Mouse (Mus musculus) G1E (cell line): ENCODE measurements around the gene Ilf2.

Experiments
- CTCF ChIP-seq: IDR thresholded peaks from 2 replicates; pipeline ENCODE4 v1.5.1; 2012; ENCODE audit warnings: low read depth, low read length, inconsistent platforms, mixed read lengths
- GATA1 ChIP-seq: IDR thresholded peaks from 2 replicates; pipeline ENCODE4 v1.6.1; 2012; ENCODE audit warnings: borderline replicate concordance, low read length, inconsistent platforms, mixed read lengths
- GATA2 ChIP-seq: IDR thresholded peaks from 2 replicates; pipeline ENCODE4 v1.6.1; 2012; ENCODE audit warnings: low read depth, low read length, inconsistent platforms, borderline replicate concordance
- POLR2AphosphoS5 ChIP-seq: IDR thresholded peaks from 2 replicates; pipeline ENCODE4 v1.6.1; 2012; ENCODE audit warnings: low read depth, low read length, inconsistent platforms; ENCODE audit not compliant: insufficient replicate concordance
- TAL1 ChIP-seq: conservative IDR thresholded peaks from 2 replicates; pipeline ENCODE4 v1.6.1; 2012; ENCODE audit warnings: low read depth, low read length, inconsistent platforms, mixed read lengths

DNA sequence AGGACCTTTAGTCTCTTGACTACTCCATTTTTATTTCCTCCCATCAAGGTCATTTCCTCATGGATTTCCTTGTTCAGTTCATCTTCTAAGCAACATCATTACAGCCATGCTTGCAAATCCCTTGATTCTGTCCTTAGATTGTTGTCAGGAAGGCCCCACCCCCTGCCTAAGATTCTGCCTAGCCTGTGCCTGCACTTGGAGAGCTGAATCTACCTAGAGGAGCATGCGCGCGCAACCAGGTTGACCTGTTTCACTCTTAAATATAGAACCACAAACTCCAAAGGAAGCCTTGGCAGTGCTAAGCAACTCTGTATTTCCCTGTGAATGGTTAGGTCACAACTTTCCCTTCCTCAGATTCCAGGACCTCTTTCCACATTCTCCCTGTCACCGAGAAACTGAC lies 41.8 kb downstream of the Ilf2 start:
- no peak for TF ChIP-seq CTCF
- TF ChIP-seq GATA1 = no peak
- TF ChIP-seq POLR2AphosphoS5 = no peak
- no peak for TF ChIP-seq TAL1
- TF ChIP-seq GATA2 = no peak
